ENCODE assay signal across 11 mouse cellular contexts in the genomic region with DNA sequence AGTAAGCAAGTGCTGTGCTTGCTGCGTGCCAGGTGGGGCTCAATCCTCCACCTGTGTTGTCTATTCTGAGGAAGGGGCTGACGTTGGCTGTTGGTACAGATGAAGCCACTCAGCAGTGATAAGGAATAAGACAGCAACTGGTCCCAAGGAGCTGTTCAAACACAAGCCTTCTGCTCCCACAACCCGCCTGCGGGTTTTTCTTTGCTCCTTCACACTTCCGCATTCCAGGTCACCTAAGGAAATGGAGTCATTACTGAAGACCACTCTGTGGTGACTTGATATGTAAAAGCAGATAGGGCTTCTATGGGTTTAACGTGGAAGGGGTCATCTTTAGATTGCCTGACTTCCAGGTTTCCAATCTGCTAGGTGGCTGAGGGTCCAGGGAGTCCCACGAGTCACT. TPM values are rescaled to one million over a fixed set of nuclear protein-coding genes. Genes with fewer than 3 reads are reported as not detected.
A peak's percentile ranks its signal among the peaks of the same experiment; 100 is the strongest.
DNase-seq lines count a peak whose midpoint lies in the region; ATAC-seq and TF ChIP-seq lines count a peak whose summit lies in the region.
"Had no signal": no experiment of that assay in that cellular context is flagged by ENCODE, and none has a peak within 500 bp of the region (broad histone marks: within the 10 kb centered on the region; RNA-seq: fewer than 3 reads in every experiment).

No protein-coding gene starts in this region.

- H3K9me3 ChIP-seq in heart, embryonic 16.5 days (replicated peaks; ENCODE audit: control insufficient read depth, low read length), result no peaks in the 10 kb centered on the region
- H3K9me3 ChIP-seq in limb, embryonic 15.5 days, result no peaks in the 10 kb centered on the region

- intact Hi-C loops in heart, postnatal 36 days (cut with DNase I), result no loop called here
- intact Hi-C loops in left cerebral cortex, postnatal 10 days (cut with DNase I), result no loop called here

- TF ChIP-seq CTCF in testis, adult 2 months (IDR thresholded peaks at IDR 0.05; ENCODE audit: control insufficient read depth, insufficient read depth, insufficient replicate concordance, low read depth, low read length), result no peak

- WGBS in heart, embryonic 16.5 days, result 20% methylated on average over 7 of the region's 7 CpGs
- WGBS in limb, embryonic 15.5 days, result 41% methylated on average over 7 of the region's 7 CpGs

- peak overlapping the region; percentile 63 for H3K9ac ChIP-seq in heart, embryonic 16.5 days (ENCODE audit: low read length)
- H3K9ac ChIP-seq in limb, embryonic 15.5 days, result no peak overlapping the region

- H3K27ac ChIP-seq in heart, embryonic 16.5 days (ENCODE audit: low read length), result peak overlapping the region; percentile 96
- peak overlapping the region; percentile 7; the same call in 1 of the 2 replicates for H3K27ac ChIP-seq in testis, adult 2 months (ENCODE audit: control insufficient read depth, insufficient read depth, low read depth, low read length)
- H3K27ac ChIP-seq in limb, embryonic 15.5 days, result peak overlapping the region; percentile 92

- peaks cover 75% of the 10 kb centered on the region for H3K4me1 ChIP-seq in heart, embryonic 16.5 days (ENCODE audit: control insufficient read depth, insufficient read depth, low read length)
- peaks cover 12% of the 10 kb centered on the region for H3K4me1 ChIP-seq in testis, adult 2 months (ENCODE audit: control insufficient read depth, insufficient read depth, low read length)
- peaks cover 72% of the 10 kb centered on the region for H3K4me1 ChIP-seq in limb, embryonic 15.5 days

- peak overlapping the region; percentile 85 for H3K4me3 ChIP-seq in heart, embryonic 16.5 days (ENCODE audit: low read length)
- no peak overlapping the region for H3K4me3 ChIP-seq in testis, adult 2 months (ENCODE audit: control insufficient read depth, low read depth, low read length)
- H3K4me3 ChIP-seq in limb, embryonic 15.5 days, result no peak overlapping the region

- no peaks in the 10 kb centered on the region for H3K27me3 ChIP-seq in heart, embryonic 16.5 days (ENCODE audit: control insufficient read depth, insufficient read depth, low read length)
- no peaks in the 10 kb centered on the region for H3K27me3 ChIP-seq in testis, adult 2 months (ENCODE audit: control insufficient read depth, insufficient read depth, low read length)
- no peaks in the 10 kb centered on the region for H3K27me3 ChIP-seq in limb, embryonic 15.5 days

- peak overlapping the region; percentile 89 for H3K4me2 ChIP-seq in heart, embryonic 16.5 days (ENCODE audit: low read depth, low read length)
- peak overlapping the region; percentile 78 for H3K4me2 ChIP-seq in limb, embryonic 15.5 days

- no peak for DNase-seq in heart, postnatal 36 days
- no peak for DNase-seq in testis, postnatal 14 days (ENCODE audit: low spot score)
- DNase-seq in frontal cortex, postnatal 36 days (ENCODE audit: low spot score in 2 of 2), result no peak
- no peak for DNase-seq in urinary bladder, postnatal 14 days (ENCODE audit: low spot score)
- no peak for DNase-seq in left cerebral cortex, postnatal 10 days (ENCODE audit: extremely low spot score in 1 of 2, low spot score in 2 of 2)
- DNase-seq: adrenal gland, postnatal 10 days had no signal

- no peak for ATAC-seq in heart, embryonic 16.5 days (replicated peaks; ENCODE audit: extremely low read depth, insufficient read depth, low FRiP score)
- no peak for ATAC-seq in limb, embryonic 15.5 days (ENCODE audit: insufficient number of reproducible peaks, low FRiP score, low TSS enrichment, low read depth)

- H3K36me3 ChIP-seq in heart, embryonic 16.5 days (ENCODE audit: control insufficient read depth, insufficient read depth), result 0 out of 2 replicates have a peak, but pooled peaks cover 2% of the 10 kb centered on the region
- no peaks in the 10 kb centered on the region for H3K36me3 ChIP-seq in testis, adult 2 months (ENCODE audit: control insufficient read depth, insufficient read depth, low read length)
- H3K36me3 ChIP-seq in limb, embryonic 15.5 days, result peaks cover 1% of the 10 kb centered on the region; the same call in 1 of the 2 replicates

- TF ChIP-seq POLR2A in testis, adult 2 months (IDR thresholded peaks at IDR 0.05; ENCODE audit: control insufficient read depth, low read depth, low read length), result no peak

RNA-seq across cellular contexts. Expression of a gene that starts 11.5 kb away (rescaled TPM):
- polyA plus RNA-seq in heart, embryonic 16.5 days (2015; fragmentation: Nextera tagmentation; extraction: Ambion mirVana), result 160 and 174 TPM in 2 replicates
- 10 to 100 TPM; 46.5 to 52.8 TPM for total RNA-seq in heart, postnatal 36 days (2021)
- 28.9 and 54.8 TPM in 2 replicates for polyA plus RNA-seq in testis, adult 2 months (2012; rRNA removed)
- polyA plus RNA-seq in limb, embryonic 15.5 days (2015; fragmentation: Nextera tagmentation; extraction: Ambion mirVana), result 89.7 and 104 TPM in 2 replicates
- total RNA-seq in left cerebral cortex, postnatal 10 days (2021), result 10 to 100 TPM; 67.3 to 85.0 TPM

RNA-seq across cellular contexts. Expression of a gene that starts 34.5 kb away (rescaled TPM):
- polyA plus RNA-seq in heart, embryonic 16.5 days (2015; fragmentation: Nextera tagmentation; extraction: Ambion mirVana), result 77.1 and 80.4 TPM in 2 replicates
- total RNA-seq in heart, postnatal 36 days (2021), result 10 to 100 TPM in 1 of 2 experiments, 1 to 10 TPM in 1; 9.7 to 13.3 TPM
- polyA plus RNA-seq in testis, adult 2 months (2012; rRNA removed), result 3.2 and 5.4 TPM in 2 replicates
- 96.2 and 105 TPM in 2 replicates for polyA plus RNA-seq in limb, embryonic 15.5 days (2015; fragmentation: Nextera tagmentation; extraction: Ambion mirVana)
- total RNA-seq in left cerebral cortex, postnatal 10 days (2021), result 10 to 100 TPM; 11.5 to 11.6 TPM

RNA-seq across cellular contexts. Expression of a gene that starts 47.8 kb away (rescaled TPM):
- polyA plus RNA-seq in heart, embryonic 16.5 days (2015; fragmentation: Nextera tagmentation; extraction: Ambion mirVana), result 4,265 and 4,826 TPM in 2 replicates
- total RNA-seq in heart, postnatal 36 days (2021), result 1 to 10 TPM; 1.0 to 1.4 TPM
- polyA plus RNA-seq in testis, adult 2 months (2012; rRNA removed), result 0.79 and 0.99 TPM in 2 replicates
- 231 and 577 TPM in 2 replicates for polyA plus RNA-seq in limb, embryonic 15.5 days (2015; fragmentation: Nextera tagmentation; extraction: Ambion mirVana)
- 1 to 10 TPM in 1 of 2 experiments, under 1 TPM in 1; 0.99 to 1.1 TPM for total RNA-seq in left cerebral cortex, postnatal 10 days (2021)
- total RNA-seq: common myeloid progenitor, adult 5-6 weeks; midbrain, postnatal 0 days had no signal

Comparison
In these comparisons a context has a peak if more than half of its experiments do, and no peak if none do; other contexts are left out.
1. H3K27ac ChIP-seq: peak in every context shown above with its lines; median percentile 96 in heart, embryonic 16.5 days; 92 in limb, embryonic 15.5 days; 7 in testis, adult 2 months.
2. RNA of a gene that starts 34.5 kb away (polyA plus RNA-seq): 96.2 to 105 TPM in limb, embryonic 15.5 days and 77.1 to 80.4 TPM in heart, embryonic 16.5 days; 3.2 to 5.4 TPM in testis, adult 2 months; every median in the first group is over 10 times any median in the second.
3. RNA of a gene that starts 47.8 kb away (polyA plus RNA-seq): 4,265 to 4,826 TPM in heart, embryonic 16.5 days and 231 to 577 TPM in limb, embryonic 15.5 days; 0.79 to 0.99 TPM in testis, adult 2 months; every median in the first group is over 100 times any median in the second.